Mouse (Mus musculus): ENCODE measurements around the gene Msantd2.

Msantd2 gene

DNA sequence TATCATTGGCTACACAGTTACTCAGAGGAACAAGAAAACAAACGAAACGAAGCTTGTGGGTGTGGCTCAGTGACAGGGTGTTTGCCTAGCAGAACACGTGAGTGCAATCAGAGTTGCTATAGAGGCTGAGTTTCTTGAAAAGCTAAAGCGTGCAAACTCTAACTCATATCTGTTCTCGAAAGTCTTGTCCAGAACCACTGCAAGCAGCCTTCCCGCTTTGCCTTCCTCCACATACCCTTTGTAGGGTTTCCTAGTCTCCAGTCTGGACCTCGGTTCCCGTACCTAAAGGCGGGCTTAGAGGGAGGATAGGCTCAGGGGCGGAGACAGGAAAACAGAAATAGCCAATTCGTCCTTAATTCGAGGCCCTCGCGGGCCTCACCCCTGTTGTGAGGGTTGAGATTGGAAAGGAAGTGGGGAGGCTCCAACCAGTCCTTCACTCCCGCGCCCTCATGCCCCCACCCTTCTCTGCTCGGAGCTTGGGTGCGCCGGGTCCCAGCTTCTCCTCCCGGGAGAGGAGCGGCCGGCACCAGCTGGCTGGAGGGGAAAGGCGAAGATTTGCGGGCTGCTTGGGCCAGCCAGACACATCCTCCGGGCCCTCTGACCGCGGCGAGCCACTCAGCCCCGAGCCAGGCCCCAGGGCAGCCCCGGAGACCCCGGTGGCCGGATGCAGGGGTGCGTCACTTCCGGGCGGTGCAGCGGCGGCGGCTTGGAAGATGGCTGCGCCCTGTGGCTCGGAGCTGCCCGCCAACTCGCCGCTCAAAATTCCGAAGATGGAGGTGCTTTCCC is at the start of gene Msantd2:
Msantd2 (plus strand) TSS at position 709 of the 786 bp plus-strand sequence.
- in situ Hi-C loops (cut with MboI, MseI): no loop called here

DNA sequence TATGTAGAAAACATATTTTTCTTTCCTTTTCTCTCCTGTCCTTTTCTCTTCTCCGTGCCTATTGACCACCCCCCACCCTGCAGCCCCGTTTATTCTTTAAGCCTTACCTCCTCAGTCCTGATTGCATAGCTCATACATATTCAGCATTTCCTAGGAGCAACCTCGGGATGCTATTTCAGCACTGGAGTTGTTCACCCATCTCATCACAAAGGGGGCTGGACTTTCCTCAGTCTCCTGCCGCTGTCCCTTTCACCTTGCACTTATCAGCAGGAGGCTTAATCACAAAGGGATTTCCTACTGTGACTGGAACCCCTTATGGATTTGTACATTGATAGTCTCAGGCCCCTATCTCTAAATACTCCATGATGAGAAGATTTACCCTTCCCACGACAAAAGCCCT is 36.7 kb upstream of the Msantd2 start:
- in situ Hi-C loops (cut with MboI, MseI): no loop called here

DNA sequence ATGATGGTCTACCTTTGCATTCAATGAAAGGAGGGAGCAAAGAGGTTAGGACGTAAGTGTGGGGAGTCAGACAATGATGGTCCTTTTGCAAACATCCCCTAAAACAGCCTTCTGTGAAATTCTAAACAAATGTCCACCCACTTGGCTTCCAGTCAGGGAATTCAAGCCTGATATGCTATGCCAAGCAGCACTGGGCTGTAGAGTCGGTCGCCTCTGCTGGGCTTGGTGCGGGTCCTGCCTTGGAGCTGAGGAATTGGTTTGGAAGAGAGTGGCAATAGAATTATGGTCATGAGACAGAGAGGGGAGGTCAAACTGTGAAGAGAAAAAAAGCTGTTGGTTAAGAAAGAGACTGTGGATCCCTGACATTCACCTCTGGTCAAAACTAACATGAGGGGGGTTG is 35.8 kb upstream of the Msantd2 start:
- in situ Hi-C loops (cut with MboI, MseI): no loop called here

DNA sequence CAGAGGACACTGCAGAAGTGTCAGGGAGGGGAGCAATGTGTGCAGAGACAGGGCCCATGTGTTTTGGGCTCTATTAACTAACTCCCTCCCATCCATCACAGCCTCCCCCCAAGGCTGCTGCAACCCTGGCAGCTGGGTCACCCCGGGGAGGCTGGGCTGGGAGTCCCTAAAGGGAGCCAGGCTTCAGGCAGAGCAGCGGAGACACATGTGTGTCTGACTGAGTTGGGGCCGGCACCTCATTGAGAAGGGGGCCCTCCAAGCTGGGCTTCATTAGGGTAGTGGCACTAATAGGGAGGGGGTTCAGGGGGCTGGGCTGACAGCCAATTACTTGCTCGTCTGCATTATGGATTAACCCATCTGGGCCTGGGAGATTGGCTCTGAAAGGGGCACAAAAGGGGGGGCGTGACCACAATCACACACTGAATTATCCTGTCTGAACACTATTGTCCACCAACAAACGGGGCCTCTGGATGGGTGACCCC is 35.1 kb upstream of the Msantd2 start:
- in situ Hi-C loops (cut with MboI, MseI): no loop called here

DNA sequence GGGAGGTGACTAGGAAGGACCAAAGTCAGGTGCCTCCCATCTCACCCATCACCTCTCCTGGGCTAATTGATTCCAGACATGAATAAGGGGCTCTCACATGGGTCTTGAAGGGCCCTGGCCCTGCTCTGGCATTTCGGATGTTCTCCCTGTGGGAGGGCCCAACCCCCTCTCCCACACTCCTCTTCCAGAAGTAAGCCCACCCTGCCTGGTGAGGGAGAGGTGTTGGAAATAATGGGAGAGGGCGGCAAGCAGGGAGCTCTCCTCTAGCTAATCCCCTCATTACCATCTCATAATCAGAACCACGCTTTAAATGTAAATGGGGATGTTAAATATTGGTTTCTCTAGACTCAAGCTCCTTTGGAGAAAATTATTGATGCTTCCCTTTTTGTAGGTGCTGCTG is 34.1 kb upstream of the Msantd2 start:
- in situ Hi-C loops (cut with MboI, MseI): no loop called here

DNA sequence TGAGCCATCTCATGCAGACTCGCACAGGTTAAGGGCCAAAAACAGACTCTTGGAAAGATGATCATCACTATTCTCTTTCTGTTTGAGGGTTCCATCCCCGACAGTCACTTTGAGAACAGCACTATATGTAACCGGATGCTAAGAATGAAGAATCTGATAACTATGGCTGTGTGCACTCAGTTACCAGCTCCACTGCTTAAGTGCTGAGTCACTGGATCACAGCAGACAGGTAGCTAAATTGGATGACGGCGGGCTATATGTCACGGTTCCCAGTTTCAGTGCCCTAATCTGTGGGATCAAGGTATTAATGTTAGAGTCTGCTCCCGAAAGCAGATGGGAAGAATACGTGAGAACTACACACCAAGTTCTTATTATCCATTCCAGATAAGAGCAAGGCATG is 33.3 kb upstream of the Msantd2 start:
- in situ Hi-C loops (cut with MboI, MseI): no loop called here

DNA sequence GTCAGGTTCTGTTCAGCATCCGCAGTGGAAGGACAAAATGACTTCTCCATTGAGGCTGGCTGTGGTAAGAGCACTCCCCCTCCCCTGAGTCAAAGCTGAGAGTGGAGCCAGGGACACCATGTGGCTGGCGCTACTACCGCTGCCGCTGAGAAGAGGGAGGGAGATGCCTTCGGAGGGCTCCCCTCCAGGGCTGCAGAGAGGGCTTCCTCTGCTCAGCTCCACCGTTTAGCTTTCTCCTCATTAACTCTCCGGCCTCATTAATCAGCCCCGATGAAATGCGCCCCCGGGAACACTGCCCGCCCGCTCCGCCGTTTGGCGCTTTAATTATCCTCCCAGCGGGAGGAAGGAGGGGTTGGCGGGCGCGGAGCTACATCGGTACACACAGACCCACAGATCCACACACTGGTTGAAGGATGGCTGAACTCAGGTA is 32.6 kb upstream of the Msantd2 start:
- in situ Hi-C loops (cut with MboI, MseI): no loop called here

DNA sequence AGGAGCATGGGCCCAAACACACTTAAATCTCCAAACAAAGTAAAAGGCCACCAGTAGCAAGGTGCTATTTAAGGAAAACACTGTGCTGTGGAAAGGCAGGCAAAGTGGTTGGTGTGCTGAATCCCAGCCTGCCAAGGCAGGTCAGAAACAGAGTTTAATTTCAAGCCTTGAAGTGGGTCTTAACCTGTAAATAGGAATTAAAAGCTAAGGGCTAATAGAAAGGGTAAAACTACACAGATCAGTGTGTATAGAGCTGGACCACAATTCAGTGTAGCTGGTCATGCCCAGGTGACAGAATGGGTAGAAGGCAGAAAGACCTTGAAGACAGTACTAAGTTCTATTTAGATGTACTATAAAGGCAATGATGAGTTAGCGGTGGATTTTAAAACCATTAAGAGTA is 32.0 kb upstream of the Msantd2 start:
- in situ Hi-C loops (cut with MboI, MseI): no loop called here

DNA sequence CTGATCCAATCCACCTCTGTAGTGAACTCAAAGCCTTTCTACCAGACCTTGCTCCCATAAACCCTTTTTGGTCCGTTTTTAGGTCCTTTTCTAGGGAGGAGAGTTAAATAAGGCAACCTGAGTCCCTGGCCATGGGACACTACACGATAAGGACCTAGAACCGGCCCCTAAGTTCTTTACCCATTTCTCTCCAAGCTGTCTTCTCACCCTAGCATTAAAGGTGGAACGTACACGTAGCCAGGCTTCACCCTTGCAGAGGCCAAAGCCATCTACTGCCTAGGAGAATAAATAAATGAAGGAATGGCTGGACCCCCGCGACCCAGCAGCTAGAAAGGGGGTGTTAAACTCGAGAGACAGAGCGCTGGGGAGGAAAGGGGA is 29.5 kb upstream of the Msantd2 start:
- in situ Hi-C loops (cut with MboI, MseI): loop anchor here (5.0 kb wide), 2 partner anchors 78 to 158 kb away; partner anchors contain the start of gene Vsig2

DNA sequence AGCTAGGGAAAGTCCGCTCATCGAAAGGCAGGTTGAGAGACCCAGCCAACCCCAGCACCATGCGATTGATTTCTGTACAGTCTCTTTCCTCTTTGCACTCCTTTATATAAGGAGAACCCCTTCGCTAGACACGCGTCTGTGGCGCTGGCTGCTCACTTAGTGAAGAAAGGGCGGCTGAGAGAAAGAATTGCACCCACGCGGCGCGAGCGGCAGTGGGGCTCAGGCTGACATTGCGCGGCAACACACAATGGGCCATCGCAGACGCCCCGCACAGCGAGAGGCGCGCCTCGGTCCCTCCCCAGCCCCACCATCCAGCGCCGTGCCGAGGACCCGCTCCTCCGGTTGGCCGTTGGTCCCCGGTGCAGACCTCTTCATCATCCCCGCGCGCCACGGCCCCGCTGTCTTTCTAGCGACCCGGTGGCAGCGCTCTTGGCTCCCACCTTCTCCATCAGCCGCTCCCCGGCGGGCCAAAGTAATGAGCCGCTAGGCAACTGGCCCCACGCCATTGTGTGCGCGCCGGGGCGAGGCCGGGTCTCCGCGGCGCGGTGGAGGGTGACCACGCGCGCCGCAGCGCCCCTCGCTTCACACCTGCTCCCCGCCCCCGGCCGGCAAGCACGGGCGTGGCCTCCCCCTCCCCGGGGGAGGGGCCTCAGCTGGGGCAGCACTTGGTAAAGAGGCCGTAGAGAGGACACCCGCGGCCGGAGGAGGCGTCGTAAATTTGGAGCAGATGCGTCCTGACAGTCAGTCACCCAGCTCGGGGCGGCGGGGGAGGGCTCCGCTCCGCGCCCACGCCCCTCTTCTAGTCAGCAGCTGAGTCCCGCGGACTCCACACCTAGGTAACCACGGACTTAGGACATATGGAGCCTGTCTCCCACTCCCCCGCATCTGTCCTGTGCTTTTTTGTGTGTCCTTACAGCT is 28.8 kb upstream of the Msantd2 start:
- in situ Hi-C loops (cut with MboI, MseI): loop anchor here (5.0 kb wide), 2 partner anchors 77 to 157 kb away; partner anchors contain the start of gene Vsig2

DNA sequence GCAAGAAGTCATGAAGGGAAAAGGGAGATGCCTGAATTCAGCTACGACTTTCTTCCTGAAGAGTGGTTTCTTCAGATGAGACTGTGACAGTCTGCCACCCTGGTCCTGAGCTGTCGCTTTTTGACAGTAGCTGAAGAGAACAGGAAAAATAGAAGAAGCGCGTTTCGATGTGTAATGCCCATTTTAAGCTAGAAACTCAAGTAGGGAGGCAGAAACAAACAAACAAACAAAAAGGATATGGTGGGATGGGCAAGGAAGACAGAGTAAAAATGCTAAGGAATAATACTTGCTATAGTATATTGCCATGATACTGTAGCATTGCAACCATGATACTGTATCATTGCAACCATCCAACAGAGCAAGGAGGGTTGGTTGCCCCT is 28.2 kb upstream of the Msantd2 start:
- in situ Hi-C loops (cut with MboI, MseI): loop anchor here (5.0 kb wide), 2 partner anchors 76 to 156 kb away; partner anchors contain the start of gene Vsig2

DNA sequence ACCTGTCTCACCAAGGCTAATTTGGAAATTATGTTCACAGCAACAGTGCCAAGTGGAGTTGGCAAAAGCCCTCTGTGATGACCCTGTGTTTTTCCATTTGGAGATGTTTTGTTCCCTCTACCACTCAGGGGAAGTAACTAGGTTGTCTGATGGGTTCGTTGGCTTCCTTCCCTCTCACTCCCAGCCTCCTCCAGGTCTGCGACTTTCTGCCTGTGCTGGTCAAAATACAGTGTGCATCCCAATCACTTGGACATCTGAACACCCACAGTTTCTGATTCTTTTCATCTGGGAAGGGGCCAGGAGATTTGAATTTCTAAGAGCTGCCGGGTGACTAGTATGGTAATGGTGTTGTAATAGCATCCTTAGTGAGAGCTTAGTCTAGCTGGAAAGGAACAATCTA is 27.5 kb upstream of the Msantd2 start:
- in situ Hi-C loops (cut with MboI, MseI): loop anchor here (5.0 kb wide), 2 partner anchors 76 to 156 kb away; partner anchors contain the start of gene Vsig2

DNA sequence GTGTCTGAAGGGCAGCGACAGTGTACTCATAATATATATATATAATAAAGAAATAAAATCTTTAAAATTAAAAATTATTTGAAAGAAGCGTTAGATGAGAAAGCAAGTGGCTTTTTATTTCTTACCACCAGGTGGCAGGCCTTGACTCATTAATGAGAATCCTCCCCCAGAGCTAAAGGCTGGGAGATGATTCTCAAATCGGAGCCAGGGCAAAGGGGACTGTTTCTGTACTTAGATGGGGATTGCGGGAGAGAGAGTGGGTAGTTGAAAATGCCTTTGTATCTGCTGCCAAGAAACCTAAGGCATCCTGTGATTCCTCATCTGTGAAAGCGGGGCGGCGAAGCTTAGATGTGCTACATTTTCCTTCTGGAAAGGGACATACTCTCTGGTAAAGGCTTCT is 26.4 kb upstream of the Msantd2 start:
- in situ Hi-C loops (cut with MboI, MseI): loop anchor here (5.0 kb wide), 2 partner anchors 75 to 155 kb away; partner anchors contain the start of gene Vsig2

DNA sequence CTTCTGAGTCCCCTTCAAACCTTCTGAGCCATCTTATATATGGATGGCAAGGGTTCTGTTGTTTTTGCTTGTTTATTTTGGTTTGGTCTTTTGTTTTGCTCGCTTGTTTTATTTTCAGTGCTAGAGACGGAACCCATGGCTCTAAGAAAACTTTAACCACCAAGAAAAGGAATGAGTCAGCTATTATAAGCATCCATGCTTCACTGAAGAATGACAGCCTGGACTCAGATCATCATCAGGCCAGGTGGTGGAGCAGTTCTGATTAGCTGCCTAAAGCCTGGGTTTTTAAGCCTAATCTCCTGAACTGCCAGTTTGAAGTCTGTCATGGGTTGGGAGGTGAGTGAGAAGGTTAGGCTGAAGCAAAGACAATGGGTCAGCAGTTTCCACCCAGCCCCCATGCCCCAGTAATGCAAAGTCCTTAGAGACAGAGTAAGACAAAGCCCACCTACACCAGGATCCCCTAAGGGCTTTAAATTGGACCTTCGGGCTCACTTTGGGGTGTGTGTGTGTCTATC is 15.5 kb upstream of the Msantd2 start:
- in situ Hi-C loops (cut with MboI, MseI): no loop called here

DNA sequence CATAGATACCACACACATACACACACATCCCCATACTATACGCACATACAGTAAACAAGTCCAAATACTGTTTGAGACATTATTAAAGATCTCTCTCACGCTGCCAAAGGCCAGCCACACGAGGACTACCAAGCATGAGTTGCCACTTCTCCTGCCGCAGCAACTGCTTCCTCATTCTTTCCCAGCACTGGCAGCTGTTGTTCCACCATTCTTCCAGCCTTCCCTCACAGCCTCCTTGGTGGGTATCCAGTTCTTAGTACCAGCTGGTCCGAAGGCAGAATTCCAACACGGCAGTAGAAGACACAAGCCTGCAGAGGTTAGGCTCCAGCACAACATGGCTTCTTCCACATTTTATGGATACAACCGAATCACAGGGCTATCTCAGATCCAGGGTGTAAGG is 14.2 kb upstream of the Msantd2 start:
- in situ Hi-C loops (cut with MboI, MseI): no loop called here

DNA sequence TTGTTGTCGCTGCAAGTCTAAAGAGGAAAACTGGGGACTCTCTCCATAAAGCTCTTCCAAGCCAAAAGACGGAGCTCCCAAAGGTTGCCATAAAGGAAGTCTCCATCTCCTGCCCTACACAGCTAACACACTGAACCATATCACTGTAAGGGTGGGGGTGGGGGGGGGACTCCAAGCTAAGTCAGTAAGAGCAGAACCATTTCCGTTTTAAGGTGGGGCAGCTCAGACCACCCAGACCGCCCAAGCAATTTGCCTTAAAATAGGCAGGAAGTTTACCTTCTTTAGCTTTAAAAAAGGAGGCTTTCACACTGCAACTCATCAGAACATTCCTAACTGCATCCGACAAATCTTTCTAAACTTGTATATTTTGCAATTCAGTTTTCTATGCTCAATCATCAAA is 4.0 kb upstream of the Msantd2 start:
- in situ Hi-C loops (cut with MboI, MseI): no loop called here

DNA sequence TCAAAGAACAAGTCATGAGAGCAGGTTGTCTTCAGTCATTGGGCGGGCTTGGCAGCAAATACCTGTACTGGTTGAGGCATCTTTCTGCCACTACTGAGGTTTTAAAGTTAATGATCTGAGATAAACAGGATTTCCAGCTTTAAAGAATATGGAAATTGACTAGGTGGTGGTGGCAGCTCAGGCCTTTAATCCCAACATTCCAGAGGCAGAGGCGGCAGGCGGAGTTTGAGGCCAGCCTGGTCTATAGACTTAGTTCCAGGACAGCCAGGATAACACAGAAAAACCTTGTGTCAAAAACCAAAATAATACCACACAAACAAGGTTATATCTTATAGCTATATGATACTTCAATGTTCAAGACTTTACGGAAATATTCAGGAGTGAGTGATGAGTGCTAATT is 1.1 kb upstream of the Msantd2 start:
- in situ Hi-C loops (cut with MboI, MseI): no loop called here

DNA sequence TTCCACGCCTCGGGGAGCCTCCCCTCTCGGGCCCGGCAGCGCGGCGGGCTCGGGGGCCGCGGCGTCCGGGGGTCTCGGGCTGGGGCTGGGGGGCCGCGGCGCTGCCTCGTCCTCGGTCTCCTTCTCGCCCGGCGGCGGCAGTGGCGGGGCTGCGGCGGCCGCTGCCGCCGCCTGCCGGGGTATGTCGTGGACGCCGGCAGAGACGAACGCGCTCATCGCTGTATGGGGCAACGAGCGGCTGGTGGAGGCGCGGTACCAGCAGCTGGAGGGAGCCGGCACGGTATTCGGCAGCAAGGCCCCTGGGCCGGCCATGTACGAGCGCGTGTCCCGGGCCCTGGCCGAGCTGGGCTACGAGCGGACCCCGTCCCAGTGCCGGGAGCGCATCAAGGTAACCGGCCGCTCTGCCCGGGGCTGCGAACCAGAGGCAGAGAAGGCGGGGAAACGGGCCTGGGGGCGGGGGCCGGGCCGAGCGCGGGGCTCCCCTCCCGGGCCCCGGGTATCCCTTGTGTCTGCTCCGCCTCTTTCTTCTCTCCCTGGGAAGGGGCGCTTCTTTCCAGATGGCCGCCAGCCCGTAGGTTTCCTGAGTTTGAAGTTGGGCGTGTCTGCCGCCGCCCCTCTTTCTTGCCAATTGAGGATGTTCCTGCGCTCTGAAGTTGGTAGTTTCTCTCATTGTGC is 464 bp downstream of the Msantd2 start:
- in situ Hi-C loops (cut with MboI, MseI): no loop called here

DNA sequence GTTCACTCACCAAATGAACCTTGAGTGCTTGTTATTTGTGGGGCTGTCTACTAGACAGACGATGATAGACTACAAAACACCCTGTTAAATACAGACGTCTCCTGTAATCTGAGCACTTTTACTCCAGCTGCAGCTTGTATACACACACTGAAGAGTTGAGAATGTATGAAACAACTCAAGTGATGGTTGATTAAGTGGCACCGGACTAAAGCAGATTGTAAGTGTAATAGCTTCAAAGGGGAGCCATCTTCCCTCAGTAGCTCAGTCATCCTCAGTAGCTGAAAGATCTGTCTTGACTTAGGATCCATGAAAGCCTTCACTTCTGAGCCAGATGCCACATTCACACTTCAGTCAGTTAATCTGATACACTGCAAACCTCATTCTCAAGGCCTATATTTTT is 6.6 kb downstream of the Msantd2 start:
- in situ Hi-C loops (cut with MboI, MseI): no loop called here

DNA sequence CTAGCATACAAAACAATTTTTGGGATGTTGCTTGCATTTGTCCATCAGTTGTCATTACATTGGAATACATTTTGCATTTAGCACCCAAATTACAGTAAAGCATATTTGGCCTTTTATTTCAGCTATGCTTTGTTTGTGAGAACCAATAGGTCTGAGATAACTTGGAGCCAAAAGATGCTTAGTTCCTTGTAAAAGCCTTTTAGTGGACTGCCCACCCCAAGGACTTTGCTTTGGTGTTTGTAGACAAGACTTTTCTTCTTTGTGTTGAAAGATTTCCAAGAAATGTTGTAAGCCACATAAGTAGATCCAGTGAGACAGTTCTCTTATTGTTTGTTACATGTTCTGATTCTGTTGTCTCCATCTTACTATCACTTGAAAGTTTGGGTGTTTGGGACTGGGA is 7.2 kb downstream of the Msantd2 start:
- in situ Hi-C loops (cut with MboI, MseI): no loop called here

DNA sequence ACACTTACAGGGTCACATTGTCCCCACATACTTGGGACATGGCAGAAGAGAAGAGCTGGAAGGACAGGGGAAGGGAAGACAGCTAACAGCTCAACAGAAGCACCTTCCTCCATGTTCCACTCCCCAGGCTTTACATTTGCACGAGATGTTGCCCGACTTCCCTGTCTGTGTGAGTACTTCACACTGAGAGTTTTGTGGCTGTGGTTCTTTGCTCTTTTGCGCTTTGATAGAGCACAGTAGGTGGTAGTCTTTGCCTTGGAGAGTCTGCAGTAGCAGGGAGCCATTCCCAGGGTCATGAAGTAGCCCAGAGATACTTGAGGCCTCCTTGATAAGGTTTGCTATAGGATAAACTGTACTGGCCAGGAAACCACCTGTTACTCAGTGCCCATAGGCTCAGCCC is 11.1 kb downstream of the Msantd2 start:
- in situ Hi-C loops (cut with MboI, MseI): no loop called here

DNA sequence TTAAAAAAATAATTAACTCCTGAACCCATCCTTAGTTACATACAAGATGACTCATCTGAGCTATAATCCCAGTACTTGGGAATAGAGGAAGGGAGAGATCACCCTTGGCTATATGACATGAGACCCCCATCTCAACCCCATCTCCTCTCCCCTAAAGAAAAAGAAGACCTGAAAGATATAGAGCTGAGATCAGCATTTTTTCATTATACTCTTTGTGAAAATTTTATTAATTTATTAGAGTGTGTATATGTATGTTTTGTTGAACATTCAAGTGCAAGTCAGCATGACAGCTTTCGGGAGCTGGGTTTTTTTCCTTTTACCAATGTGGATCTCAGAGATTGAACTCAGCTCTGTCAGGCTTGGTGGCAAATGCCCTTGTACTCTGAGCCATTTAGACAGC is 12.1 kb downstream of the Msantd2 start:
- in situ Hi-C loops (cut with MboI, MseI): no loop called here
